Mouse (Mus musculus) stomach, postnatal 0 days (tissue): ENCODE results near the gene Prss33.

ENCODE experiments used
- CTCF ChIP-seq: IDR thresholded peaks from 2 replicates; pipeline ENCODE4 v1.5.1; 2016; ENCODE audit warnings: antibody characterized with exemption, low read depth, mild to moderate bottlenecking, moderate library complexity
- EP300 ChIP-seq: optimal IDR thresholded peaks from 2 replicates; pipeline ENCODE3; 2016; ENCODE audit warnings: antibody characterized with exemption

DNA sequence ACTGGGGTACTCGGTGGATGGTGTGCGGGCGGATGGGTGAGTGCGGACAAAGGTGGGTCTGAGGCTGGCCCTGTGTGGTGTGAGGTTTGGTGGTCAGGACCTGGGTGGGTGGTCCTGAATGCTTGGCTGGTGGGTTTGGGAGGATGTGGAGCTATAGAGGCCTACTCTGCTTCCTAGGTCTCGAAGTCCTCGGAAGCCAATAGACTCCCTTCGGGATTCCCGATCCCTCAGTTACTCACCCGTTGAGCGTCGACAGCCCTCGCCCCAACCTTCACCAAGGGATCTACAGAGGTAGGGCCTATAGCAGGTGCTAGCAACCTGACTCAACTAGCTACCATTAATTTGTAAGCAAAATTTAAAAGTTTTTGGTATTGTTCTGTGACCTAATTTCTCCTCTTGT, 12.2 kb downstream of the Prss33 start:
- TF ChIP-seq CTCF: no peak
- no peak for TF ChIP-seq EP300
